Mouse (Mus musculus) midbrain, embryonic 12.5 days (tissue): Measurements from ENCODE around the gene Cacng1. TPM values are rescaled to one million over a fixed set of nuclear protein-coding genes. Genes with fewer than 3 reads are reported as not detected.

Experiments used
- ATAC-seq: fragments of 200-750 bp; cut with Nextera tagmentation; 2 replicates; pipeline ENCODE4 v1.8.0; 2017; ENCODE audit warnings: low read depth, moderate TSS enrichment, moderate library complexity; ENCODE audit not compliant: low FRiP score
- H3K27ac ChIP-seq: fragments of 300-500 bp; sonication (generic); replicated peaks from 2 replicates; pipeline ENCODE4 v1.5.1; 2016; ENCODE audit warnings: mild to moderate bottlenecking
- H3K27me3 ChIP-seq: fragments of 300-500 bp; sonication (generic); 2 replicates; pipeline ENCODE4 v1.6.1; 2016; ENCODE audit warnings: mild to moderate bottlenecking
- H3K36me3 ChIP-seq: fragments of 300-500 bp; sonication (generic); 2 replicates; pipeline ENCODE4 v1.6.1; 2016
- H3K4me1 ChIP-seq: fragments of 300-500 bp; sonication (generic); 2 replicates; pipeline ENCODE4 v1.6.1; 2016
- H3K4me2 ChIP-seq: fragments of 300-500 bp; sonication (generic); replicated peaks from 2 replicates; pipeline ENCODE4 v1.6.1; 2016; ENCODE audit warnings: mild to moderate bottlenecking, moderate library complexity
- H3K4me3 ChIP-seq: fragments of 300-500 bp; sonication (generic); 2 replicates; pipeline ENCODE4 v1.5.1; 2016; ENCODE audit warnings: mild to moderate bottlenecking
- H3K9ac ChIP-seq: fragments of 300-500 bp; sonication (generic); replicated peaks from 2 replicates; pipeline ENCODE4 v1.6.1; 2016; ENCODE audit warnings: mild to moderate bottlenecking, moderate library complexity
- H3K9me3 ChIP-seq: fragments of 300-500 bp; sonication (generic); 2 replicates; pipeline ENCODE4 v1.6.1; 2016; ENCODE audit warnings: mild to moderate bottlenecking
- WGBS: fragments of 180-500 bp; shearing (Covaris S2); methylation state at CpG from one replicate; pipeline ENCODE4 v1.1.7; 2016; 5-methylcytosine and 5-hydroxymethylcytosine counted together
- polyA plus RNA-seq: library from polyadenylated mRNA; unstranded; fragments of >200 nt; fragmentation: Nextera tagmentation; extraction: Ambion mirVana; gene quantifications from 2 replicates; pipeline ENCODE4 v1.2.1, GENCODE M21; 2016

Cacng1 gene
- polyA plus RNA-seq, 1 experiment from 2014 or later: 0.19 TPM

DNA sequence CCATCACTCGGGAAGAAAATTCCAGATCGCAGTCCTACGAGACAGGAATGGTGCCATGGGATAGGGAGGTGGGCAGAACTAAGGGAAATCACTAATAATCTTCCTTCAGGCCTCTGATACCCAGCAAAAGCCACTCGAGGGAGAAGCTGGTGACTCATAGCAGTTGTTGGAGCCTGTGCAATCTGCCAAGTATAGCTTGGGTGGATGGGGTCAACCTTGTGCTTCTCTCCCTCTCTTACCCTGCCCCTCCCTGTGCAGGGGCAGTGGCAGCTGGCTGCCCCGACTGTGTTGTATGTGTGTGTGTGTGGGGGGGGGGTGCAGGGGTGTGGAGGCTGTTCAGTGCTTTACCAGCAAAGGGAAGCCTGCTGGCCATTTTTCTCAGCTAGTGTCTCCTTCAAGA lies 15.2 kb upstream of the Cacng1 start:
- H3K36me3 ChIP-seq: peaks cover 44% of the 10 kb centered on the region

DNA sequence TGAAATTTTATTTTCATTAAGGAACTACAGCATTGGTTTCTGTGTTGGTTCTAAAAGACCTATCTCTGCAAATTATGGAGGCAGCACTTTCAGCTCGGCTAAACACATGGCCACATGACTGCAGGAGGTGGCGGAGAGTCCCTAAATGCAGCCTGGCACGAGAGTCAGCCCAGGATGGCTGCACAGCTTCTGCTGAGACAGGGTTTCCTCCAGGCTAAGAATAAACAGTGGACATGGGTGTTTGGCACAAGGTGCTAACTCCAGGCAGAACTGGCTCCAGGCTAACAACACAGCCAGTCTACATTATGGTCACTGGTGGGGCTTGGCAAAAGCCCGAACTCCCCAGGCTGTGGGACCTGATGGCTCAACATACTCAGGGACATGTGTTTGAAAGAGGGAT lies 14.6 kb upstream of the Cacng1 start:
- Histone ChIP-seq H3K4me2 (no peak overlapping the region), H3K36me3 (peaks cover 38% of the 10 kb centered on the region), H3K27me3 (no peaks in the 10 kb centered on the region), H3K9me3 (no peaks in the 10 kb centered on the region), H3K9ac (no peak overlapping the region), H3K27ac (no peak overlapping the region), H3K4me3 (no peak overlapping the region), H3K4me1 (no peaks in the 10 kb centered on the region)
- 87% methylated on average over 4 of the region's 4 CpGs for WGBS
- ATAC-seq: no peak

More for the DNA sequence above, 15.2 kb upstream of the Cacng1 start:
- H3K9ac ChIP-seq: no peak overlapping the region
- no peaks in the 10 kb centered on the region for H3K9me3 ChIP-seq
- H3K27ac ChIP-seq: no peak overlapping the region
- 91% methylated on average over 5 of the region's 5 CpGs for WGBS
- ATAC-seq: no peak
- no peaks in the 10 kb centered on the region for H3K4me1 ChIP-seq
- H3K4me2 ChIP-seq: no peak overlapping the region
- no peak overlapping the region for H3K4me3 ChIP-seq
- H3K27me3 ChIP-seq: no peaks in the 10 kb centered on the region

DNA sequence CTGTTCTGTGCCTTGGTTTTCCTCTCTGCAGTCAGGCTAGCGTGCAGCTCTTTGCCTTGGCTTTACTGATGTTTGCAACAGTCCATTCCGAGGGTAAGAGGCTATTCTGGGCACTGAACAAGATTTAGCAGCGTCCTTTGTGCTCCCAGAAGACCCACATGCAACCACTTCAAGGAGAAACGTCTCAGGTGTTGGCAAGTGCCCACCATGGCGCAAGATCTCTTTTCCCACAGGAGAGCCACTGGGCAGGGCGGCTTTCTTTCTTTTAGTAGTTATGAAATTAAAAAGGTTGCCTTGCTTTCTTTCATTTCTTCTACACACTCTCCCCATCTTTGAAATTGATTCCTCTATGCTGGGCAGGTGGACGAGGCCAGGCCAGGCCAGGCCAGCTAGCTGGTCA lies 12.8 kb upstream of the Cacng1 start:
- Histone ChIP-seq H3K4me1 (no peaks in the 10 kb centered on the region), H3K27ac (no peak overlapping the region), H3K9me3 (no peaks in the 10 kb centered on the region), H3K27me3 (no peaks in the 10 kb centered on the region), H3K9ac (no peak overlapping the region), H3K4me2 (no peak overlapping the region), H3K36me3 (peaks cover 20% of the 10 kb centered on the region), H3K4me3 (no peak overlapping the region)
- WGBS: 86% methylated on average over 7 of the region's 7 CpGs
- ATAC-seq: no peak

DNA sequence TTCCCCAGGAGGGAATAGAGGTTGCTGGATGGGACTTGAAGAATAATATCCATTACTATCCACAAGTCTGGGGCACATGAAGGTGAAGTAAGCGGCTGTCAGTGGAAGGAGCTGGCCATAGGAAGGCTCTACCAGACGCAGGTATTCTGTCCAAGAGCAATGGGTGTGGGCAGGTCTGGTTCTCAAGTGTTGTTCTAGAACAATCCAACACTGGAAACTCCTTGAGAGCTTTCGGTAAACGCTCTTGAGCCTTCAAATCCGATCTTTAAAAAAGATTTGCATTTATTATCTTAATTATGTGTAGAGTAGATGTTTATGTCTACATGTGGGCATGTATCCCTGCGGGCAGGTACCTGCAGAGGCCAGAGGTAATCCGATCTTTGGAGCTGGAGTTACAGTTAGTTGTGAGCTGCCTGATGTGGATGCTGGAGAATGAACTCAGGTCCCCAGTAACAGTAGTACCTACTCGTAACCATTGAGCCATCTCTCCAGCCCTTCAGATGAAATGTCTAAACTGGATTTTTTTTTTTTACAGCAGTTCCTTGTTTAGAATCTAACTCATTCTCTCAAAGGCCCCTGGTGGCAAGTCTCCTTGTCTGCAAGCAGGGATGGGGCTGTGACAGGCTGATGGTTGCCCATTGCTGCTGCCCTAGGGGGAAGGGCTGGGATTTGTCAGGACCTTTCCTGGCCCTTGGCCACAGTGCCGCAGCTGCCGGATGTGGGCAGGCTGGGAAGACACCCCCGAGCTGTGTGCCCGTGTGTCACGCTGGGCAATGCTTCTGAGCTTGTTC lies 11.9 kb upstream of the Cacng1 start:
- no peak overlapping the region for H3K4me3 ChIP-seq
- peaks cover 13% of the 10 kb centered on the region for H3K36me3 ChIP-seq
- 87% methylated on average over 13 of the region's 13 CpGs for WGBS
- no peak overlapping the region for H3K27ac ChIP-seq
- no peak overlapping the region for H3K9ac ChIP-seq
- no peaks in the 10 kb centered on the region for H3K4me1 ChIP-seq
- no peaks in the 10 kb centered on the region for H3K9me3 ChIP-seq
- no peak for ATAC-seq
- no peaks in the 10 kb centered on the region for H3K27me3 ChIP-seq
- H3K4me2 ChIP-seq: no peak overlapping the region

DNA sequence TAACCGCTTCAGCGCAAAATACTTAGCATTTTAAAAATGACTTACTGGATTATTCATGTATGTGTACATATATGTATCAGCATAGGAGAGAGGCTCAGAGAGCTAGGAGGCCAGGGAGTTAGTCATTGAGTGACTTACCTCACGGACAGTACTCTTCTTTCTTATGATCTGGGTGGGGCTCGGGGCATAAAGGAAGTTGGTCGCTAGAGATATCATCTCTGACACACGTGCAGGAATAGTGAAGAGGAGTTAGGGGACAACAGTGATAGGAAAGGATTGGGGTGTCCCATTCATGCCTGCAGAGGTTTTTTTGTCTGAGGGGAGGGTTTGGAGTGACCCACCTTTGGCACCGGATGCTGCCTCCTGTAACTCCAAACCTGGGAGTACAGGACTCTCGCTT lies 8.3 kb upstream of the Cacng1 start:
- ATAC-seq: no peak
- Histone ChIP-seq H3K9ac (no peak overlapping the region), H3K27ac (no peak overlapping the region), H3K4me1 (no peaks in the 10 kb centered on the region), H3K36me3 (no peaks in the 10 kb centered on the region), H3K27me3 (no peaks in the 10 kb centered on the region), H3K4me3 (no peak overlapping the region), H3K4me2 (no peak overlapping the region), H3K9me3 (no peaks in the 10 kb centered on the region)
- 95% methylated on average over 8 of the region's 8 CpGs for WGBS

DNA sequence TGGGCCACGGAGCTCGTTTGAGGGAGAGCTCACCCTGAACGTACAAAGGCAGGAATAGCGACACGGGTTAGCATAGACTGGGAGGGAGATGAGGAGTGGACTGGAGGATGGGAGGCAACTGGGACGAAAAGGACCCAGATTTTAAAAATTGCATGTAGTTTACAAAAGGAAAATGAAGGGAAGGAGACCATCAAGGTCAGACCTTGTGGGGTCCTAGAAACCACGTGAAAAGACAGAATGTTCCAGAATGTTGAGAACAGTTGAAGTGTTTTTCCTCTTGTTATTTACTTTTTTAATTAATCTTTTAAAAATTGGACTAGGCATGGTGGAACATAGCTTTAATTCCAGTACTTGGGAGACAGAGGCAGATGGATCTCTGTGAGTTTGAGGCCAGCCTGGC lies 4.7 kb upstream of the Cacng1 start:
- WGBS: 89% methylated on average over 7 of the region's 7 CpGs

DNA sequence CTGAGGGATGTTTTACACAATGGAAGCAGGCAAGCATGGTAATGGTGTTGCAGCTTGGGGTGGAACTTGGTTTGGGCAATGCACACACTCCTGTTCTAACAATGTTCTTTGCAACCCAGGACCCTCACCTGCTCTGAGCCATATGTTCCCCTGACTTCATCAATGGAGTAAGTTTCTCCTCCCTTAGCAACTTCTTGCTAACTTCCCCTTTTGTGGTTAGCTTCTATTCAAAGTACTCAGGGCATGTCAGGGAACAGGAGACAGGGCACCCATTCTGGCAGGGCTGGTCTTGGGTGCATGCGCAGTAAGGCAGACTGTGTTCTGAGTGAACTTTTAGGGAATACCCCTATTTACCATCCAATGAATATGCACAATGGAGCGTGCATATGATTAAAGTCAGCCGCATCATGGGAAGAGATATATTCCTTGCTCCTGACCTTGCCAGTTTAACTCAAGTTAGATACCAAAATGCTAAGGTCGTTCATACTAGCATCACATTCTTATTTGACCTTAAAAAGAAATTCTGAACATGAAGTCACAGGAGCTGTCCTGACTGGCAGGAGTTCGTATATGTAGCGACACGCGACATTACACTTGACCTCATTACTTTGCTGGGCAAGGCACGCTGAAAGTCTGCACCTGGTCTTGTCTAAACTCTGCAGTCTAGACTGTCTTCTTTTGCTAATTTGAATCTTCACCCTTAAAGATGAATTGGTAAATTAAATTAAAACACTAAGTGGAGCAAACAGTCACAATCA lies 4.1 kb upstream of the Cacng1 start:
- Histone ChIP-seq H3K9ac (no peak overlapping the region), H3K4me2 (no peak overlapping the region), H3K4me1 (no peaks in the 10 kb centered on the region; the same call in 1 of the 2 replicates), H3K9me3 (0 out of 2 replicates have a peak, but pooled peaks cover 4% of the 10 kb centered on the region), H3K27ac (no peak overlapping the region), H3K4me3 (no peak overlapping the region), H3K27me3 (peaks cover 3% of the 10 kb centered on the region; the same call in 1 of the 2 replicates), H3K36me3 (no peaks in the 10 kb centered on the region)
- no peak for ATAC-seq
- WGBS: 90% methylated on average over 9 of the region's 9 CpGs

More for the DNA sequence above, 4.7 kb upstream of the Cacng1 start:
- Histone ChIP-seq H3K27me3 (peaks cover 3% of the 10 kb centered on the region; the same call in 1 of the 2 replicates), H3K36me3 (no peaks in the 10 kb centered on the region), H3K4me1 (no peaks in the 10 kb centered on the region; the same call in 1 of the 2 replicates), H3K4me3 (no peak overlapping the region), H3K4me2 (no peak overlapping the region), H3K27ac (no peak overlapping the region), H3K9me3 (0 out of 2 replicates have a peak, but pooled peaks cover 4% of the 10 kb centered on the region), H3K9ac (no peak overlapping the region)
- no peak for ATAC-seq

DNA sequence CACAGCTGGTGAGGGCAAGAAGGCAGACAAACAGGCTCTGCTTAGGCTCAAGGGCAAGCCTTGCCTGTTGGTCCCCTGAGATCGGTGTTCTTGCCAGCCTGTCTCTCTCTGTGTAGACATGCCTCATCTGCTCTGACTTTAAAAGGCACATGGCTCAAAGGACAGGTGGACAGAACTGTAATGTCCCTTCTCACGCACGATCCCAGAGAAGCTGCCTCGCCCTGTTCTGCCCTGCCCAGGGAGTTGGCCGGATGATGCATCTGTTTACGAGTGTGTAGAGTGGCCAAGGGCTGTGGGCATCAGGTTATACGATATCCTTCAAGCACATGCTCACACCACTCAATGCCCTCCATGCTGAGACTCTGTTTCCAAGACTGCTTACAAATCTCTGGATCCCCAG lies 2.0 kb downstream of the Cacng1 start:
- Histone ChIP-seq H3K36me3 (no peaks in the 10 kb centered on the region), H3K4me2 (no peak overlapping the region), H3K9me3 (0 out of 2 replicates have a peak, but pooled peaks cover 4% of the 10 kb centered on the region), H3K27me3 (peaks cover 15% of the 10 kb centered on the region; the same call in 1 of the 2 replicates), H3K9ac (no peak overlapping the region), H3K27ac (no peak overlapping the region), H3K4me1 (no peaks in the 10 kb centered on the region; the same call in 1 of the 2 replicates), H3K4me3 (no peak overlapping the region)
- ATAC-seq: no peak
- WGBS: 87% methylated on average over 7 of the region's 7 CpGs

DNA sequence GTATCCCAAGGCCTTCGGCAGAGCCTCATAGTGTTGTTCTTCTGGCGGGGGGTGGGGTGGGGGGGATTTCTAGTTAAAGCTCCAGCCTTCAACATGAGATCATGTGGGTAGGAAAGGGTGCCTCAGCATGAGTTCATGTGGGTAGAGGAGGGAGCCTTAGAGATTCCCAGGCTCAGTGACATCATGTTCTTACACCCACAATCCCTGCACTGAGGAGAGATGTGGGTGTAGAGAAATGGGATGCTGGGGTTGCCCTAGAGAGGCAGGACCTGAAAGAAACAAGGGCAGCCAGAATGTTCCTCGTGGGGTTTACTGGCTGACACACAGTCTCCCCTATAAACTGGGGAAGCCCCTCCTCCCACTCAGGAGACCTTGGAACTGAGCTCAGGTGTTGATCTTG lies 5.9 kb downstream of the Cacng1 start:
- Histone ChIP-seq H3K4me3 (no peak overlapping the region), H3K36me3 (no peaks in the 10 kb centered on the region), H3K27ac (no peak overlapping the region), H3K27me3 (peaks cover 33% of the 10 kb centered on the region), H3K9me3 (no peaks in the 10 kb centered on the region), H3K4me2 (no peak overlapping the region), H3K4me1 (peaks cover 17% of the 10 kb centered on the region), H3K9ac (no peak overlapping the region)
- no peak for ATAC-seq
- WGBS: 76% methylated on average over 3 of the region's 3 CpGs

DNA sequence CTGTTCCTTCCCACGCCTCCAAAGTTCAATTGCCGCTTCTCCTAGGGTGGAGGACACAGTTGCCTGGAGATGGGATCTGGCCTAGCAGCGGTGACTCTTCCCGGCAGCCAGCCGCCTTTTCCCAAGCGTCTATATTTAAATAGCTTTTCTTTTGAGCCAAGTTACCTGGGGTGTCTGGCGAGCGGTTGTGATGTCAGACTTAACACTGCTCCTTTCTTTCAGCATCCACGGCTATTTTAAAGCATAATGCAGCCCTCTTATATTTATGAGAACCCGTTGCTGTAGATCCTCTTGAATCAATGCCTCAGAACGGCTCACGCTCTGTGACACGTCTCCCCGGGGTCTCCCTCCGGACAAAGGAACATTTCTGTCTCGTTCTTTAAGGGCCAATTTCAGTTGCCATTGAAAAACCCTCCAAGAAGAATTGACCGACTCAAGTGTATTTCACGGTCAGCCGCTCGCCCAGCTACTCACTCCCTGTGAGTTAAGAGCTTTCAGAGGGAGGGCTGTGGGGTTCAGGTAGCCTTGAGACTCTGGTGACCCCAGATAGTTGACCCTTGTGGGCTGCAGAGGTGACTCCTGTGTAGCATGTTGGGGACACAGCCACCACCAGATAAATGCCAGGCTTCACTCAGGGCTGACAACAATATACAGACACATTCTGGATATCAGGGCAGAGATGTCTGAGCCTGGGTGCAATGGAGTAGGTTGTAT lies 8.3 kb downstream of the Cacng1 start:
- 21% methylated on average over 20 of the region's 20 CpGs for WGBS
- H3K4me2 ChIP-seq: peak overlapping the region; percentile 29
- H3K4me3 ChIP-seq: no peak overlapping the region
- peak; percentile 81 for ATAC-seq
- H3K4me1 ChIP-seq: peaks cover 33% of the 10 kb centered on the region
- H3K9me3 ChIP-seq: no peaks in the 10 kb centered on the region
- H3K27ac ChIP-seq: 0 out of 2 replicates have a peak overlapping the region, but pooled peaks have one; percentile 42
- H3K9ac ChIP-seq: no peak overlapping the region
- no peaks in the 10 kb centered on the region for H3K36me3 ChIP-seq
- peaks cover 56% of the 10 kb centered on the region for H3K27me3 ChIP-seq

DNA sequence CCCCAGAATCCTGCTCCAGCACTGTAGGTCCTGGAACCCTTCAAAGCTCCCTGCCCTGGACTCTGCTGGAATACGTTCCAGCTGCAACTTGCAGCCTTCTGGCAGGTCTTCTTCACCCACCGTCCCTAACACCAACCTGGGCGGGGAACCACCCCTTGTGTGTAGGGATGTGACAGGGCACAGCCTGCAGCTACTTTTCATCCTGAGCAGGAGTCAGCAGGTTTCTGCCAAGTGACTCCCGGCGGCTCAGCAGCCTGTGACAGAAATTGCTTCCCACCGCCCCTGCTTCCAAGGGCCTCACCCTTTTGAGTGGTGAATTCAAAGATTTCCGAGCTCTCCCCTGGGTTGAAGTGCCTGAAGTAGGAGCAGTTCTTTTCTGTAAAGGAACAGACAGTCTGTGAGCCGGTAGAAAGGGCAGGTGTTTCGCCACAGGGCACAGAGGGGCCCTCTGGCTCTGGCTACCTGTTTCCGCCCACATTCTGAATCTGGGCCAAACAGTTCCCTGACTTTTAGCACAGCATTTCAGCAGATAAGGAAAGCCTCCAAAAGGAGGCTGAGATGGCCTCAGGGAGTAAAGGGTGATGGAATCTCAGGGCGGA lies 10.7 kb downstream of the Cacng1 start:
- no peaks in the 10 kb centered on the region for H3K9me3 ChIP-seq
- H3K27ac ChIP-seq: no peak overlapping the region
- H3K4me3 ChIP-seq: no peak overlapping the region
- H3K4me2 ChIP-seq: no peak overlapping the region
- peaks cover 56% of the 10 kb centered on the region for H3K27me3 ChIP-seq
- peaks cover 33% of the 10 kb centered on the region for H3K4me1 ChIP-seq
- ATAC-seq: no peak
- 69% methylated on average over 11 of the region's 11 CpGs for WGBS
- H3K9ac ChIP-seq: no peak overlapping the region
- H3K36me3 ChIP-seq: no peaks in the 10 kb centered on the region
